Mouse (Mus musculus) kidney, adult 2 months (tissue): ENCODE data around the gene H2-Eb2.

Experiments used
- CTCF ChIP-seq: fragments of 200-500 bp; conservative IDR thresholded peaks from 2 replicates; pipeline ENCODE4 v1.5.1; 2011; ENCODE audit warnings: low read depth, mild to moderate bottlenecking, control low read depth, low read length, moderate library complexity, mixed read lengths; ENCODE audit not compliant: insufficient read depth, insufficient read length
- POLR2A ChIP-seq: fragments of 200-500 bp; IDR thresholded peaks from one replicate; pipeline ENCODE4 v1.6.1; 2011; ENCODE audit warnings: low read depth, low read length, control low read depth

GRCm38 (mm10) chr17:34295891-34296794 is 29.3 kb upstream of the H2-Eb2 start:
- TF ChIP-seq CTCF (no peak), POLR2A (no peak)
